Mouse (Mus musculus) MEL (cell line): ENCODE measurements around the gene Tnks1bp1.

Source experiments
- CTCF ChIP-seq, 3 experiments: IDR thresholded peaks in 2 of 3; conservative IDR thresholded peaks in 1 of 3; 2 replicates each; pipeline ENCODE4 v1.5.1; 2011 to 2012; ENCODE audit warnings: low read length in 3 of 3, low read depth in 2 of 3, mild to moderate bottlenecking in 2 of 3, improper control_type of control experiment in 1 of 3, inconsistent platforms in 1 of 3, mixed read lengths in 1 of 3, moderate library complexity in 1 of 3; ENCODE audit not compliant: control insufficient read depth in 1 of 3, insufficient read depth in 1 of 3, poor library complexity in 1 of 3, severe bottlenecking in 1 of 3
- E2F4 ChIP-seq: IDR thresholded peaks from 2 replicates; pipeline ENCODE4 v1.6.1; 2011; ENCODE audit warnings: low read depth, low read length, improper control_type of control experiment, borderline replicate concordance
- MAX ChIP-seq: IDR thresholded peaks from 2 replicates; pipeline ENCODE4 v1.6.1; 2011; ENCODE audit warnings: low read length, improper control_type of control experiment
- MEF2A ChIP-seq: IDR thresholded peaks from 2 replicates; pipeline ENCODE4 v1.6.1; 2014; ENCODE audit warnings: low read depth, mild to moderate bottlenecking, inconsistent platforms, low read length, improper control_type of control experiment; ENCODE audit not compliant: poor library complexity, insufficient replicate concordance, severe bottlenecking; ENCODE audit errors: extremely low read depth
- MXI1 ChIP-seq: IDR thresholded peaks from 2 replicates; pipeline ENCODE4 v1.6.1; 2011; ENCODE audit warnings: mild to moderate bottlenecking, low read depth, low read length, improper control_type of control experiment
- POLR2A ChIP-seq, 2 experiments: IDR thresholded peaks; 2 replicates each; pipeline ENCODE4 v1.6.1; 2011 to 2012; ENCODE audit warnings: low read length in 2 of 2, mild to moderate bottlenecking in 2 of 2, control low read depth in 1 of 2, improper control_type of control experiment in 1 of 2, low read depth in 1 of 2, moderate library complexity in 1 of 2; ENCODE audit not compliant: control insufficient read depth in 1 of 2, insufficient read depth in 1 of 2, poor library complexity in 1 of 2
- RCOR1 ChIP-seq: IDR thresholded peaks from 2 replicates; pipeline ENCODE4 v1.6.1; 2012; ENCODE audit warnings: low read depth, mild to moderate bottlenecking, inconsistent platforms, low read length, improper control_type of control experiment
- SIN3A ChIP-seq: IDR thresholded peaks from 2 replicates; pipeline ENCODE4 v1.6.1; 2012; ENCODE audit warnings: low read length, improper control_type of control experiment, inconsistent platforms
- USF1 ChIP-seq: IDR thresholded peaks from 2 replicates; pipeline ENCODE4 v1.6.1; 2014; ENCODE audit warnings: low read depth, mild to moderate bottlenecking, inconsistent platforms, low read length, improper control_type of control experiment, moderate library complexity
- ZC3H11A ChIP-seq: IDR thresholded peaks from 2 replicates; pipeline ENCODE4 v1.6.1; 2012; ENCODE audit warnings: low read depth, mild to moderate bottlenecking, inconsistent platforms, low read length, improper control_type of control experiment
- ZKSCAN1 ChIP-seq: IDR thresholded peaks from 2 replicates; pipeline ENCODE4 v1.6.1; 2012; ENCODE audit warnings: low read depth, mild to moderate bottlenecking, inconsistent platforms, low read length, improper control_type of control experiment, moderate library complexity
- ZNF384 ChIP-seq: IDR thresholded peaks from 2 replicates; pipeline ENCODE4 v1.6.1; 2012; ENCODE audit warnings: low read depth, mild to moderate bottlenecking, inconsistent platforms, low read length, improper control_type of control experiment

- TF ChIP-seq ZNF384 (no peak), RCOR1 (no peak), MAX (no peak), CTCF (IDR thresholded peaks at IDR 0.05 in 2 of 3, conservative IDR thresholded peaks at IDR 0.05 in 1 of 3; ENCODE audit: control insufficient read depth in 1 of 3, insufficient read depth in 1 of 3, low read depth in 2 of 3, low read length in 3 of 3, poor library complexity in 1 of 3, severe bottlenecking in 1 of 3) (no peak), MEF2A (no peak), USF1 (no peak), MXI1 (no peak), ZC3H11A (no peak), E2F4 (no peak), POLR2A (IDR thresholded peaks at IDR 0.05; ENCODE audit: control insufficient read depth in 1 of 2, insufficient read depth in 1 of 2, low read depth in 1 of 2, low read length in 2 of 2, poor library complexity in 1 of 2) (no peak), SIN3A (no peak), ZKSCAN1 (no peak)
These were observed 59.1 kb downstream of the Tnks1bp1 start for GRCm38 (mm10) chr2:85106941-85107340.
